Mouse (Mus musculus) ES-E14 (cell line): ENCODE data around the gene Dnlz. TPM values are rescaled to one million over a fixed set of nuclear protein-coding genes. Genes with fewer than 3 reads are reported as not detected.

Source experiments
- DNase-seq: peaks from one replicate; pipeline ENCODE4 v3.0.0-alpha.2; 2013; ENCODE audit warnings: low read depth, low spot score
- H3K27ac ChIP-seq: 2 replicates; pipeline ENCODE4 v1.5.1; 2012; ENCODE audit warnings: low read depth, mild to moderate bottlenecking, low read length, moderate library complexity, mixed read lengths; ENCODE audit not compliant: poor library complexity, insufficient read depth, severe bottlenecking
- H3K36me3 ChIP-seq: 2 replicates; pipeline ENCODE4 v1.6.1; 2012; ENCODE audit warnings: mild to moderate bottlenecking, low read length, moderate library complexity, mixed read lengths; ENCODE audit not compliant: control insufficient read depth, poor library complexity, insufficient read depth, severe bottlenecking
- H3K4me1 ChIP-seq, 2 experiments: fragments of 150-350 bp in 1 of 2; sonication (generic) in 1 of 2; 2 replicates each; pipeline ENCODE4 v1.6.1; 2012; ENCODE audit warnings: low read length in 2 of 2, mild to moderate bottlenecking in 1 of 2, mixed read lengths in 1 of 2; ENCODE audit not compliant: control insufficient read depth in 2 of 2, insufficient read depth in 2 of 2, poor library complexity in 1 of 2
- H3K4me3 ChIP-seq, 2 experiments: fragments of 150-350 bp in 1 of 2; sonication (generic) in 1 of 2; 2 replicates each; pipeline ENCODE4 v1.5.1; 2012; ENCODE audit warnings: low read length in 2 of 2, low read depth in 1 of 2, mild to moderate bottlenecking in 1 of 2, mixed read lengths in 1 of 2; ENCODE audit not compliant: insufficient read depth in 1 of 2, poor library complexity in 1 of 2, severe bottlenecking in 1 of 2
- H3K9ac ChIP-seq: 2 replicates; pipeline ENCODE4 v1.6.1; 2012; ENCODE audit warnings: low read depth, mild to moderate bottlenecking, low read length, mixed read lengths; ENCODE audit not compliant: poor library complexity, insufficient read depth, severe bottlenecking
- H3K9me3 ChIP-seq: fragments of 150-350 bp; sonication (generic); 2 replicates; pipeline ENCODE4 v1.6.1; 2012; ENCODE audit warnings: low read depth, mild to moderate bottlenecking, low read length; ENCODE audit not compliant: control insufficient read depth, insufficient read depth
- CHD2 ChIP-seq: IDR thresholded peaks from 2 replicates; pipeline ENCODE4 v1.6.1; 2014; ENCODE audit warnings: mild to moderate bottlenecking, low read depth, low read length, inconsistent platforms
- HCFC1 ChIP-seq: IDR thresholded peaks from 2 replicates; pipeline ENCODE4 v1.6.1; 2012; ENCODE audit warnings: low read length, inconsistent platforms, borderline replicate concordance; ENCODE audit not compliant: insufficient read depth
- MAFK ChIP-seq: IDR thresholded peaks from 2 replicates; pipeline ENCODE4 v1.6.1; 2014; ENCODE audit warnings: mild to moderate bottlenecking, low read depth, low read length, inconsistent platforms; ENCODE audit not compliant: insufficient read depth
- ZC3H11A ChIP-seq: IDR thresholded peaks from 2 replicates; pipeline ENCODE4 v1.6.1; 2012; ENCODE audit warnings: low read depth, mild to moderate bottlenecking, inconsistent platforms, low read length, borderline replicate concordance
- ZNF384 ChIP-seq: IDR thresholded peaks from 2 replicates; pipeline ENCODE4 v1.6.1; 2012; ENCODE audit warnings: low read depth, low read length, inconsistent platforms
- in situ Hi-C, 2 experiments: fragments of 600-800 bp; cut with MboI; formaldehyde crosslinking; loops; one replicate each; pipeline ENCODE4 v1.15.1; 2025; ENCODE audit warnings: low sequenced_read_pairs in 2 of 2, inconsistent platforms in 1 of 2; ENCODE audit not compliant: unreplicated experiment in 2 of 2
- total RNA-seq: library from RNA; depleted of rRNA; stranded (reverse); fragments of 300-350 nt; gene quantifications from 2 replicates; pipeline ENCODE4 v1.2.3, GENCODE M21; 2012

The Dnlz gene
- total RNA-seq, 1 experiment = 8.0 TPM

- H3K27ac ChIP-seq = no peak overlapping the region
- TF ChIP-seq ZC3H11A (no peak), CHD2 (no peak), HCFC1 (no peak), ZNF384 (no peak), MAFK (no peak)
- in situ Hi-C loops = no loop called here
- no peaks in the 10 kb centered on the region for H3K9me3 ChIP-seq
- H3K4me3 ChIP-seq = no peak overlapping the region
- H3K4me1 ChIP-seq = peaks cover 5 to 17% of the 10 kb centered on the region in 2 experiments; a peak in 3 of 4 replicates
- no peak overlapping the region for H3K9ac ChIP-seq
- H3K36me3 ChIP-seq = no peaks in the 10 kb centered on the region
- no peak for DNase-seq
These were observed 13.4 kb downstream of the Dnlz start for GRCm38 (mm10) chr2:26338302-26339203.

- Histone ChIP-seq H3K4me3 (no peak overlapping the region), H3K9me3 (no peaks in the 10 kb centered on the region), H3K36me3 (no peaks in the 10 kb centered on the region), H3K4me1 (peaks cover 0 to 6% of the 10 kb centered on the region in 2 experiments; a peak in 1 of 4 replicates), H3K27ac (no peak overlapping the region), H3K9ac (no peak overlapping the region)
- no peak for DNase-seq
- TF ChIP-seq MAFK (no peak), ZNF384 (no peak), CHD2 (no peak), HCFC1 (no peak), ZC3H11A (no peak)
- in situ Hi-C loops = no loop called here
These were observed 21.2 kb downstream of the Dnlz start for GRCm38 (mm10) chr2:26330702-26331101.

- H3K36me3 ChIP-seq = no peaks in the 10 kb centered on the region
- in situ Hi-C loops = no loop called here
- no peak for DNase-seq
- no peak overlapping the region for H3K27ac ChIP-seq
- H3K4me1 ChIP-seq = peaks cover 0 to 10% of the 10 kb centered on the region in 2 experiments; a peak in 1 of 4 replicates
- no peak overlapping the region for H3K4me3 ChIP-seq
- no peaks in the 10 kb centered on the region for H3K9me3 ChIP-seq
- no peak overlapping the region for H3K9ac ChIP-seq
- TF ChIP-seq CHD2 (no peak), HCFC1 (no peak), ZC3H11A (no peak), ZNF384 (no peak), MAFK (no peak)
These were observed 21.8 kb downstream of the Dnlz start for GRCm38 (mm10) chr2:26330056-26330468.

GRCm38 (mm10) chr2:26329402-26329801, 22.5 kb downstream of the Dnlz start:
- Histone ChIP-seq H3K4me3 (no peak overlapping the region), H3K27ac (no peak overlapping the region), H3K9ac (no peak overlapping the region), H3K9me3 (no peaks in the 10 kb centered on the region), H3K36me3 (no peaks in the 10 kb centered on the region), H3K4me1 (peaks cover 0 to 12% of the 10 kb centered on the region in 2 experiments; a peak in 1 of 4 replicates)
- DNase-seq = no peak
- no peak for TF ChIP-seq HCFC1
- no peak for TF ChIP-seq ZNF384
- TF ChIP-seq CHD2 = no peak
- TF ChIP-seq ZC3H11A = no peak
- TF ChIP-seq MAFK = no peak
- in situ Hi-C loops = no loop called here
